Mouse (Mus musculus): Measurements from ENCODE around the gene Actn2. TPM values are rescaled to one million over a fixed set of nuclear protein-coding genes. Genes with fewer than 3 reads are reported as not detected.

Actn2 gene
- 1,000 to 10,000 TPM; 1,826 to 1,902 TPM for total RNA-seq (2021)

DNA sequence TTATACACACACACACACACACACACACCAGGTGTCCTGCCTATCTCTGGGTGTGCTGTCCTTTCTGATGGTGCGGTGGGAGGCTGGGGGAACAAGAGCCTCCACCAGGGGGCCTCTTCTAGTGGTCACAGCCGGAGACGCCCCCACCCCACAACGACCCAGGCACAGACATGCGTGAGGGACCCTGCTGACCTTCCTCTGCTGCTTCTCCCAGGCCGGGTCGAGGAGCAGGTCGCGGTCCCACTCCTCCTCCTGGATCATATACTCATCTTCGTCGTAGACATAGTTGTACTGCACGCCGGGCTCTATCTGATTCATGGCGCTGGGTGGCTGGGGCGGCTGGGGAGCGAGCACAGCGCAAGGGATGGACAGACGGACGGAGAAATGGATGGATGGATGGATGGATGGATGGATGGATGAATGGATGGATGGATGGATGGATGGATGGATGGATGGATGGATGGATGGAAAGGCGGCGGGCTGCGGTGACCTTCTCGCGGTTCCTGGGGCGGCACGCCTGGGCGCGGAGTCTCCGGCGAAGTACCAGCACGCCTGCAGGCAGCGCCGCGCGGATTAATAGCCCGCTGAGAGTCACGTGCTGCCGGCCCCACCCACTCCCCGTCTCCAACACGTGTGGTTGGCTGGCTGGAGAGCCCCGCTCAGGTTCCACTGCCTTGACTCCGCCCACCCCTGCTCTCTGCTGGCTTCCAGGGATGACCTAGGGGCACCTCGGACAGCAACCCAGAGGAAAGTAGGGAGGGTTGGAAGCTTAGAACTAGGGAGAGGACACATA, at the start of gene Actn2:
Gene Actn2, minus strand, starts transcription at position 578 of the 793 bp plus-strand sequence.
- DNase-seq (ENCODE audit: low spot score), result peak; percentile 59
- intact Hi-C loops (cut with DNase I), result no loop called here

DNA sequence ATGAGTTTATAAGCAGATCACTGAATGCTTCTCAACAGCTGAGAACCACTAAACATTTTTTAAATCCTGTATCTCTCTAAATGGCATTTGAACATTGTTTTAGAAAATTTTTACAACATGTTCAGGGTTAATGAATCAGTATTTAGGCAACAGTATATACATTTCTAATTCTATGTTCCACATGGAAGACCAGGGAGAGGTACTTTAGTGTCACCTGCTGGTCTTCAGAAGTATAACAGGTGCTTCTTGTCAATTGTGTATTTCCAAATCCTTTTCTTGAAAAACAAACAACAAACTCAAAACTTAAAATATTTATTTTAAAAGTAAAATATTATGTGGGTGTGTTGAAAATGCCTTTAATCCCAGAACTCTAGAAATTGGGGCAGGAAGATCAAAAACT, 45.7 kb upstream of the Actn2 start:
- no peak for DNase-seq (ENCODE audit: low spot score)
- intact Hi-C loops (cut with DNase I), result loop anchor here (1.0 to 2.0 kb wide), 2 partner anchors 90 to 173 kb away; no protein-coding TSS in a partner anchor

DNA sequence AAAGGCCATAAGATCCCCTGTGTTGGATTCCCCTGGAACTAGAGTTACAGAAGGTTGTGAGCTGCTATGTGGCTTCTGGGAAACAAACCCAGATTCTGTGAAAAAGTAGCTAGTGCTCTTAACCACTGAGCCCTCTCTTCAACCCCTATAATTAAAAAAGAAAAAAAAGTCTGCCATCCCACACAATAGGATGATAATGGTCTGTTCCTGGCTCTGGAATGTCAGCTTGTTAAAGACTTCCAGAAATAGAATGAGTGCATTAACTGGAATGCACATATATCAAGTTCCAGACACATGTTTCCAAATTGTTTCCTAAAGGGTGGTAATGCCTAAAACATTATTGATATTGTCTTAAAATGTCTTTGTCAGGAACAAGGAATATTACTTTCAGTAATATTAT, 44.2 kb upstream of the Actn2 start:
- intact Hi-C loops (cut with DNase I), result no loop called here

DNA sequence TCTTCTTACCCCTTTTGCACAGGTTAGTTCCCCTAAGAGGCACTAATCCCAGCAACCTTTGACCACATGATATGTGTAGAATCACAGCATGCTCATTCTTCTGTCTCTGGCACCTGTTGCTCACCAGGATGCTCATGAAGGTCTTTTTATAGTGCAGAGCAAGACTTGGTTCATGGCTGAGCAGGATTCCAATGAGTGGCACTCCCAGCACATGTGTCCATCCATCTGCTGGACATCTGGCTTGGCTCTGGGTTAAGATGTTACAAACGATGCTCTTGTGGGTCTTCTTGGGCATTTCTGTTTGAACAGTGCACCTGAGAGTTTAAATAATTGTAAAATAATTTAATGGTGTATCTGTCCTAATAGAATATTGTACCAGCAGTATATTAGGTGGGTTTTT, 36.2 kb upstream of the Actn2 start:
- intact Hi-C loops (cut with DNase I), result no loop called here
- no peak for DNase-seq (ENCODE audit: low spot score)

More for the DNA sequence above, 44.2 kb upstream of the Actn2 start:
- no peak for DNase-seq (ENCODE audit: low spot score)

DNA sequence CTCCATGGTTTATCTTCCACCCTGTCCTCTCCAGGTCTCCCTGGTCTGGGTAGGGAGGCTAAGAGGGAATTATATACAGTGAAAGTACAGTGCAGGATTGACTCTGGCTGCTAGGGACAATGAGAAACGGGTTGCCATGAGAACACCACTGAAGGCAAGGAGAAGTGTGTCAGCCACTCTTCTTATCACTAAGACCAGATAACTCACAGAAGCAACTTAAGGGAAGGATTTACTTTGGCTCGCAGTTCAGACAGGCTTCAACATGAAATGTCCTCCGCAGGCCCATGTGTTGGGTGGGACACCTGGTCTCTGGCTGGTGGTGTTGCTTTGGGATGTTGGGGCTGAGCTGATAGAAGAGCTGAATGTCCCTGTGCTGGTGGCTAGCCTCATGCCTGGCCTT, 32.2 kb upstream of the Actn2 start:
- intact Hi-C loops (cut with DNase I), result no loop called here
- DNase-seq (ENCODE audit: low spot score), result no peak

DNA sequence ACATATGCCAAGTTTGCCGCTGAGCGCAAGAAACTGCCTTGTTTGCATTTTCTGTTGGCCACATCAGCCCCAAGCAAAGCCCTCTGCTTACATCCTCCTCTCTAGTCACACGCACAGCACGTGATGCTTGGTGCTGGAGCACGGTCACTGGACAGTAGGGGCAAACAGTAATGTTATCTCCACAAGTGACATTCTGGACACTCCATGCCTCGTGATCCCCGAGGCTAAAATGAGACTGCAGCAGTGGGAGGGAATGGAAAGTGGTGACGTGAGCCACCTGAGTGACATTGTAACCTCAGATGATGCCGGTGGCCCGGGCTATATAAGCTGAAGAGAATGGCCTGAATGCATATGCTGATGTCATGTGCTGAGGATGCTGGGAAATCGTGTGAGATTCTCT, 29.4 kb upstream of the Actn2 start:
- peak; percentile 46 for DNase-seq (ENCODE audit: low spot score)
- intact Hi-C loops (cut with DNase I), result loop anchor here (2.0 kb wide), 1 partner anchor 31 kb away; no protein-coding TSS in a partner anchor

DNA sequence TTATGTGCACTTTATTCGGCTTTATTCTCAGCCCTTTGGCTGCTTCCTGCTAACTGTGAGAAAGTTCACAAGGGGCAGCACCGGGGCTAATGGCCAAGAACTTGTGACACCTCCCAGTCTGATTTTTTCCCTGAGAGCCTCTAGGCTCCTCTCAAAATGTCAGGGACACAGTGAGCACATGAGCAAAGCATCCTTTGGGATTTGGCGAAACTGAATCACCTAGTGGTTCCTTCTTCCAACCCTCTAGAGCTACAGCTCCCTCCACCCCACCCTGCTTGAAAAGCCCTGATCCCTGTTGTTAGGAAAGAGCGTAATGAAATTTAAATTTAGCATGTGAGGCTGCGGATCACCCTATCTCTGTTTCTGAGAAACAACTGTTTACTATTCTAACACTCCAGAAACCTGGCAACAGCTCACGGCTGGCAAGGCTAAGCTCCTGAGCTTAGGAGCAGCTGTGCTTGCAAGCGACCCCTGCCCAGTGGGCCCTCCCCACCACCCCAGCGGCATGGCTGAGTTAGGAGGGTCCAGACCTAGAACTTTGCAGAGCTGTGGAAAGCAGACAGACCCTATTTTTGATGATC, 28.6 kb upstream of the Actn2 start:
- DNase-seq (ENCODE audit: low spot score), result peak; percentile 38

DNA sequence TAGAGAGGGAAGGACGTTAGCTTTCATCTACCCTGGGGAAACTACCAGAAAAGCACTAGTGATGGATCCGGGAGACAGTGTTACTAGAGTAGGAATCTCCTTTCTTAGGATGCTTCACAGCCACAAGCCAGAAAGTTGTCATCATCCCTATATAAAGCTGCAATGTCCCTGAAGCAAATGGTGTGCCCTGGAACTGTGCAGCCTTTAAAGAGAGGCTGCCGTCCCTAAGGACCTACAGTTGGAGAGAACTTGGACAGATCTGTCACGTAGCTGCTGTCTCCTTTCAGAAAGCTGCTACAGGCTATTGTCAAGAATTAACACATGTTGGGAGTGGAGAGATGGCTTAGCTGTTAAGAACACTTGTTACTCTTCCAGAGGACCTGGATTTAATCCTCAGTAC, 20.9 kb upstream of the Actn2 start:
- DNase-seq (ENCODE audit: low spot score), result no peak
- intact Hi-C loops (cut with DNase I), result no loop called here

More for the DNA sequence above, 28.6 kb upstream of the Actn2 start:
- intact Hi-C loops (cut with DNase I), result loop anchor here (2.0 kb wide), 1 partner anchor 30 kb away; no protein-coding TSS in a partner anchor

DNA sequence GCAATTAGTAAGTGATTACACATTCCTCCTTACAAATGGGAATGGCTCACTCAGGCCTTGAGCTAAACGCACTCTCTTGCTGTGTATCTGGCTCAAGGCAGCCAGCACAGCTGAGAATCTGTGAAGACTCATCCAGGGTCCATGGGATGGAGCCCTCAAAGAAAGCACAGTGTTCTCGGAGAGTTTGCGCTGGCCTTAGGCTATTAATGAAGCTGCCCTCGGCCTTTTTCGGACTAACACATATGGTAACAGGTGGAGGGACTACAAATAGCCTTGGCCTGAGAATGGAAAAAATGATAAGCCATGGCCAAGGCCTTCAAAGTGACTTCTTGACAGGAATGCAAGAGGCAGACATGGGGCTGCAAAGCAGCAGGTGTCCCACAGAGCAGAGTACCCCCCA, 17.0 kb upstream of the Actn2 start:
- DNase-seq (ENCODE audit: low spot score), result no peak
- intact Hi-C loops (cut with DNase I), result no loop called here

DNA sequence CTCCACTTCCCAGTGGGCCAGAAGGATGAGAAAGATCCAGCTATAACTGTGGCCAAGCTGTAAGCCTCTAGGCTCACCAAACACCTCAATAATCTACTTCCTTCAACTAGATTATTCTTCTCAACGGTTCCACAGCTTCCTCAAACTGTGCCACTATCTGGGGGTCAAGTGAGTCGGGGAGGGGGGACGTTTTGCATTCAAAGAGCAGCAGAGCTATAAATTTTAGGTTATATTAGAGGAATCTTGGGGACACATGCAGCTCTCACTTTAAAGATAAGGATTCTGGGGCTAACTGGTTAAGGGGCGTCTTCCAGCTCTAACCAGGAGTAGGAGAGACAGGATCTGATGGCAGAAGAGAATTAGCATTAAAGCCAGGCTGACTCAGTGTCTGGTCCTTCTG, 15.6 kb upstream of the Actn2 start:
- intact Hi-C loops (cut with DNase I), result no loop called here
- DNase-seq (ENCODE audit: low spot score), result no peak

DNA sequence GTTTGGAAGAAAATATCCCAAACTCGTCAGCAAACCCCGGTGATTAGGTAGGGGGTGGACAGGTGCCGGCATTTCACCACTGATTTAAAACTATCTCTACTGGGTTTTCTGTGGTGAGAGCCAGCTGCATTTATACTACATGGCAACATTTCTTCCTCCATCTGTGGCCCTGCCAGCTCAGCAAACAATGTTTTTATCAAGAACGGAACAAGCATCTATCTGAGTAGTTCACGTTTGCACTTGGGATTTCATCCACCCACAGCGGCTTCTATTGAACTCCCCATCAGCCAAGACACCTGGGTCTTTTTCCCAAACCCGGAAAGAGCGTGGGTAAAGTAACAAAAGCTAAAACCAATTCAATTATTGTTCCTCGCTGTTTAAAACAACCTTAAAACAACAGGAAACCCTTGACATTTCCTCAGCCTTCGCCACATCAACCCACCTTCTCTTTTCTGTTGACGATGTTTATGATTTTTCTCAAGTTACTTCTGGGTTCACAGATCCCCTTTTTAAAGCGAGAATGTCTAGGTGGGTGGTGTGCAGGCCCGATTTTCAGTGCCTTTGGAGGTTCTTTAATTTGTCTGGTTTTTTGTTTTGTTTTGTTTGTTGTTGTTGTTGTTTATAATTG, 8.8 kb upstream of the Actn2 start:
- intact Hi-C loops (cut with DNase I), result no loop called here
- DNase-seq (ENCODE audit: low spot score), result no peak

DNA sequence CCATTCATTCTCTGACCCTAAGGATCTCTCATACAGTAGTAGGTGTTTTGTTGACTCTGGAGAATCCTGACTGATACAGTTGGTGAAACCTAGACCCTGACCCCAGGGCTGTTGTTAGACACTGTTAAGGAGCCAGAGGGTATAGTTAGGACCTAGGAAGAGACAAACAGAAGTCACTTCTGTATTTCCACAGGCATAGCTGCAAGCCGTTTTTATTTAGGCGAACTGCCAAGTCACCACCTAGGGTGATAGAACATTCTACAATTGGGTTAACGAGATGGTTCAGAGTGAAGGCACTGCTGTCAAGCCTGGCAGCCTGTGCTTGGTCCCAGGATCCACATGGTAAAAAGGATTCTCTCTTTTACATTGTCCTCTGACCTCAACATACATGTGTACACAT, 6.3 kb upstream of the Actn2 start:
- intact Hi-C loops (cut with DNase I), result no loop called here
- DNase-seq (ENCODE audit: low spot score), result no peak

DNA sequence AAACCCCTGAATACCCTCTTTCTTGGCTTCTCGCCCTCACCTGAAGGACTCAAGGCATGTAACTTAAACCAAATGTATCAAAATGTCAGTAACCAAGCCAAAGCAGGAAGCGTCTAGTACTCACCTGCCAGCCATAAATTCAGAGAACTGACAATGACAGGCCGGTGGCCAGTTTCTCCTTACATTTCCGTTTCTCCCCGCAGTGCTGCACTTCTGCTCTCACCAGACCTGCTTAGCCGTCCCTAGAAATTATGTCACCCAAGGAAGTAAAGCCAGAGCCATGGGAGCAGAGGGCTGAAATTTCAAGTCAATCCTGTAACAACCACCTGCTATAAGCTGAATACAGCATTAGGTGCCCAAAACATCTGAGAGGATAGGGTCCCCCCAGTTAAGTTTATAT, 887 bp upstream of the Actn2 start:
- intact Hi-C loops (cut with DNase I), result no loop called here
- no peak for DNase-seq (ENCODE audit: low spot score)

DNA sequence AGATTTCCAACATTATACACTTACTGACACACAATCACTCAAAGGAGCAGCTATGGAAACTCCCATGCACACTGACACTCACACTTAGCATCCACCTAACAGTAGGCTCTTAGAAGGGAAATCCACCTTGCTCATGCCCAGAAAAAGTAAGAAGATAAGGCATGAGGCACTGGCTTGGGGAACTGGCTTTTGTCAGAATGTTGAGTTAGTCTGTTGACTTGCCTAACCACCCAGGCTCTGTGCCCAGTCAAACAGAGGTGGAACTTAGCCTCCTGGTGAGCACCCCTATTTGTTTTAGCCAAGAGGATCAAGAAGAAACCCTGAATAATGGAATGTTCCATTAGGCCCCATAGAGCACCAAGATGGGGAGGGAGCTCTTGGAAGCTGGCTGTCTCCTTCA, 1.1 kb downstream of the Actn2 start:
- DNase-seq (ENCODE audit: low spot score), result no peak
- intact Hi-C loops (cut with DNase I), result loop anchor here (2.0 kb wide), 1 partner anchor 29 kb away; no protein-coding TSS in a partner anchor

DNA sequence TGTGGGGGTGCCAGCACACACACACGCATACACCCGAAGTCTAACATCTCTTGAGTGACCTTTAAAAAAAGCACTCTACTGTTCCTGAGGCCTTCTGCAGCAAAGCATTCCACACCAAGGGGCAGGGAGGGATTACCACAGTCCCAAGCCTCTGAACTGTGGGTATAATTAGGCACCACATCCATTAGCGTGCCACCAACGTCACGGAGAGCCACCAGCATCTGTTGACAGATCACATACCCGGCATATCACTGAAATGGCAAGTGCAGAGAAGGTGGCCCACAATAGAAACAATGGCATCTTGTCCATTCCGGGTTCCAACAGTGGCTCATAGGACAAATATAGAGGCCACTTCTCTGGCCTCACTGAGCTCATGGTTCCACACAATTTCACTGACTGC, 2.8 kb downstream of the Actn2 start:
- DNase-seq (ENCODE audit: low spot score), result peak; percentile 38
- intact Hi-C loops (cut with DNase I), result loop anchor here (2.0 kb wide), 1 partner anchor 31 kb away; no protein-coding TSS in a partner anchor

DNA sequence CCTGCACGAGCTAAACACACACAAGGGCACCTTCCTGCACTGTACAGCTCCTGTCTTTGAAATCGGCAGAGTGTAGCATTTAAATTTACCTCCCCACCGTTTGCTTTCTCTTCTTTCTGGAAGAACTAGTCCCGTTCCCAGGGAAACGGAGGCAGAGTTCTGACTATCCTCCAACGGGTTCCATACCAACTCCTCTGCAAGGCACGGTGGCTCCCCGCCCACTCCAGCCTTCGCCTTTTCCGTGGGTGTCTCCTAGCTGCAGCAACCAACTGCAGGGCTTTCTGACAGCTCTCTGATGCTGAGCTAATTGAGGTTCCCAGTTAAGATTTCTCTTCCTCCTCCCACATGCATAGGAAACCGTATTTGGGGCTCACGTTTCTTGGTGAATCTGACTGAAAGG, 6.5 kb downstream of the Actn2 start:
- intact Hi-C loops (cut with DNase I), result no loop called here
- no peak for DNase-seq (ENCODE audit: low spot score)

DNA sequence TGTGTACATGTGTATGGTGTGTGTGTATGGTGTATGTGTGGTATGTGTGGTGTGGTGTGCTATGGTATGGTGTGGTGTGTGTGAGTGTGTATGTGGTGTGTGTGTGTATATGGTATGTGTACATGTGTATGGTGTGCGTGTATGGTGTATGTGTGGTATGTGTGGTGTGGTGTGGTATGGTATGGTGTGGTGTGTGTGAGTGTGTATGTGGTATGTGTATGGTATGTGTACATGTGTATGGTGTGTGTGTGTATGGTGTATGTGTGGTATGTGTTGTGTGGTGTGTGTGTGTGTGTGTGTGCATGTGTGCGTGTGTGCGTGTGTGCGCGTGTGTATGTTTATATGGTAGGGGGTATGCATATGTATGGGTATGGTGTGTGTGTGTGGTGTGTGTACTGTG, 9.0 kb downstream of the Actn2 start:
- no peak for DNase-seq (ENCODE audit: low spot score)
- intact Hi-C loops (cut with DNase I), result no loop called here

DNA sequence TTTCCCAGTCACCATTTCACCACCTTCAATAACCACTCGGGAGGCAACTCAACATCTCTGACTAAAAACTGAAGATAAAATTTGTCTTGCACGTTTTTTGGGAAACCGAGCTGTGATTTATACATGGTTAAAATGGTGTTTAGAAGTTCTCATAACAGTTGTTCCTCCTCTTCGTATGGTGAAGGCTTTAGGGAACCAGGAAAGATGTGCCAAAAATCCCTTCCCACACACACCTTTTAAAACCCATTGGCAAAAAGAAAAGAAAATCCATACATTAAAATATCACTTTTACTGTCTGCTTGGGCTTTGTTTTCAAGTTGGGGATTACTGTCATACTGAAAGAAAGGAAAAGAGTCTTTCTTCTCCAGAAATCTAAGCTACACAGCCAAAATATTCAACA, 12.2 kb downstream of the Actn2 start:
- intact Hi-C loops (cut with DNase I), result no loop called here
- no peak for DNase-seq (ENCODE audit: low spot score)

DNA sequence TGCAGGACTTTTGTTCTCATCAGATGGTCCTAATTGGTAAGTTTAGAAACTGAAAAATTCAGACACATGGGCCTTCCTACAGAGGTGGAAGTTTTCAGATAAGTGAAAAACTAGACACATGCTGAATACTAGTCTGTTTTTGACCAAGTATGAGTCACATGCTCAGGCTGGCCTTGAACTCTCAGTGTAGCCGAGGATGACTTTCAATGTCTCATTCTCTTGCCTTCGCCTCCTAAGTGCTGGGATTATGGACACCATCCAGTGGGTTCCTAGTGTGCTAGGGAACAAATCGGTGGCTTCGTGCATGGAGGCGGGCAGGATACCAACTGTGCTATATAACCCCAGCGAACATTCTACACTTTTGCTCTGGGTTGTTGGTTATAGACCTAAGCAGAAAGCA, 13.0 kb downstream of the Actn2 start:
- intact Hi-C loops (cut with DNase I), result no loop called here
- DNase-seq (ENCODE audit: low spot score), result no peak

DNA sequence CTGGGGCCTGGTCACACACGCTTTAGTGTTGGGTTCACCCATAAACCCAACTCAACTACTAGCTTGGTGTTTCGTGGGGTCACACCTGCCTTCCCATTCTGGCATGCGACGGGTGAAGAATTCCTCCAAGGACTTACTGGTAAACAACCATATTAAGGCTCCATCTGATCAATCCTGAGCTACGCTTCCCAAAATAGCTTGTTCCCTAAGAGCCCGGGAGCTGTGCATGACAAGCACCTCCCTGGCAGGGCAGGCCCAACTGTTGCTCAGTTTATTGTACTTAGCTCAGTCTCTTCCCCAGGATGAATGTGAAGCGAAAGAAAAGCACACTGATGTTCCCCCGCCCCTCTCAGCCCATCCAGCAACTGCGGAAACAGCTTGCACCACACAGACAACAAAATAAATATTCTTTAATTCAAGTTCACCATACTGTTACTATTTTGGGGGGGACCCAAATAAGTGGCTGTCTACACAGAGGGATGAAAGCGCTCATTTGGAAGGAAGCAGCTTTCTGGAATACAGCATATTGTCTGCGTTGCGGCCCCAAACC, 17.4 kb downstream of the Actn2 start:
- intact Hi-C loops (cut with DNase I), result no loop called here
- no peak for DNase-seq (ENCODE audit: low spot score)

DNA sequence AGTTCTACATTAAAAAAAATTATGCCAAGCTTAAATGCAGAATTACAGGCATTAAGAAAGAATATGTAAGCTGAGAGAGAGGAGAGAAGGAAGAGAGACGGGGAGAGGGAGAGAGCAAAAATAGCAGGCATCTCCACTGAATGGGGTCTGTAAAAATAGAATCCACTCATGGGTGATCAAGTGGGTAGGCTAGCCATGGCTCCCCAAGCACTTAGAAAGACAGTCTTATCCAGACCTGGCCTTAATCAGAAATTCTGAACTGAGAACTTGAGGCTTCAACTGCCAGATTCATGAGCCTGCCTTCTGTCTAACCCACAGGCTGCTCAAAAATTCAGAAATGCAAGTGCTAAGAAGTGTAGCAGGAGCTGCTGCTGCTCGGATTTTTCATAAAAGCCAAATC, 20.4 kb downstream of the Actn2 start:
- intact Hi-C loops (cut with DNase I), result no loop called here
- DNase-seq (ENCODE audit: low spot score), result no peak
